Mouse (Mus musculus) adrenal gland, postnatal 25 days (tissue): ENCODE measurements around the gene Lrch3. TPM values are rescaled to one million over a fixed set of nuclear protein-coding genes. Genes with fewer than 3 reads are reported as not detected.
"Not testable (repeated sequence)": the region's sequence is repeated elsewhere in the genome, so short reads cannot be mapped to it uniquely, and the experiment has no call there.

ENCODE experiments used
- DNase-seq: peaks from one replicate; pipeline ENCODE4 v3.0.0; 2021; ENCODE audit warnings: mixed read lengths
- total RNA-seq: library from RNA; stranded (reverse); gene quantifications from 2 replicates; pipeline ENCODE4 v1.2.3, GENCODE M21; 2021

Lrch3 gene
- total RNA-seq, 1 experiment from 2014 or later = 42.7 TPM

GRCm38 (mm10) chr16:32992158-32992557, 78.3 kb downstream of the Lrch3 start:
- no peak for DNase-seq

DNA sequence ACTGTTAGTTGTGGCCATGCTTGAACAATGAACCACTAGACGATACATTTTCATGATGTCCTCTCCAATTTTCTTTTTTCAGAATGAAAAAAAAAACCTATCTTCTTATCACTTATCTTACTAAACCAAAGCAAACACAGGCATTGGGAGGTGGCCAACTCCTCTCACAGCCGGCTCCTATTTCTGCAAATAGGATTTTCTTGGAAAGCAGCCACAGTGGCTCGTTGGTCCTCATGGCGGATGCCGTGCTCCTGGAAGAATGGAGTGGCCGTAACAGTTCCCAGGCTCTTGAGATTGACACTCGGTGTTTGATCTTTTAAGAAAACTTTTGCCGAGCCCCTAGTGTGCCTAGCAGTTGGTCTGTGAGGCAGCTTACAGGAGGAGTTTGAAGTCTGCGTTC, 91.3 kb downstream of the Lrch3 start:
- DNase-seq = no peak

DNA sequence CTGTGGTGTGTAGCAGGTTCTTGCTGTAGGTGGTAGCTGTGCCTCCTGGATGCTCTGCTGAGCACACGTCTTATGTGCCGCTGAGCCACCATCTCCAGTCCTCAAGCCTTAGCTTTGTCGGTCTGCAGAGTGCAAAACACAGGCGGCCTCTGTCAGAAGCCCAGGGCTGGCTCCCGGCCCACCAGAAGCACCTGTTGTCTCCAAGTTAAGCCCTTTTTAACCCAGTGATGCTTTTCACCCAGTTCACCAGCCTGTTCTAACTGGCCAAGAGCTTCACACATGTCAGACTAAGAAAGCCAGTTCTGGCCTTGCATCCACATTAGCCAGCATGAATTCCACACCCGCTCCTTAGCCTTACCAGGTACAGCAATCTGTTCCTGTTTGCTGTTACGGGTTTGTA, 93.0 kb downstream of the Lrch3 start:
- DNase-seq = no peak

- DNase-seq = no peak
Measured at GRCm38 (mm10) chr16:33007436-33007835, 93.5 kb downstream of the Lrch3 start.

GRCm38 (mm10) chr16:33010166-33010565, 96.3 kb downstream of the Lrch3 start:
- no peak for DNase-seq

- DNase-seq = no peak
Measured at GRCm38 (mm10) chr16:33013801-33014200, 99.9 kb downstream of the Lrch3 start.

GRCm38 (mm10) chr16:33014921-33015320, 101.0 kb downstream of the Lrch3 start:
- no peak for DNase-seq

GRCm38 (mm10) chr16:33015396-33015907, 101.6 kb downstream of the Lrch3 start:
- no peak for DNase-seq

DNA sequence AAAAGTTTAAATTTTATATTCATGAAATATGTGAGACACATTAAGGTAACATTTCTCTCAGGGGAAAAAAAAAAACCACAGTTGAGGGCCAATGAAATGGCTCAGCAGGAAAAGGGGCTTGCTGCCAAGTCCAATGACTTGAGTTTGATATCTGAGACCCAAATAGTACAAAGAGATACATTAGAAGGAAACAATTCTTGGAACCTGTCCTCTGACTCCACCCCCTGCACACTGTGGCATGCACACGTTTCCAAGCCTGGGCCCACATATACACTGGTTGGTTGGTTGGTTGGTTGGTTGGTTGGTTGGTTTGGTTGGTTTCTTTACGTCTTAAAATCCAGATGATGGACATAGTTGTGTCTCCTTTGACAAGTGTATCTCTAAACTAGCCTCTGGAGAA, 102.1 kb downstream of the Lrch3 start:
- DNase-seq = no peak

GRCm38 (mm10) chr16:33017677-33018349, 103.9 kb downstream of the Lrch3 start:
- no peak for DNase-seq

DNA sequence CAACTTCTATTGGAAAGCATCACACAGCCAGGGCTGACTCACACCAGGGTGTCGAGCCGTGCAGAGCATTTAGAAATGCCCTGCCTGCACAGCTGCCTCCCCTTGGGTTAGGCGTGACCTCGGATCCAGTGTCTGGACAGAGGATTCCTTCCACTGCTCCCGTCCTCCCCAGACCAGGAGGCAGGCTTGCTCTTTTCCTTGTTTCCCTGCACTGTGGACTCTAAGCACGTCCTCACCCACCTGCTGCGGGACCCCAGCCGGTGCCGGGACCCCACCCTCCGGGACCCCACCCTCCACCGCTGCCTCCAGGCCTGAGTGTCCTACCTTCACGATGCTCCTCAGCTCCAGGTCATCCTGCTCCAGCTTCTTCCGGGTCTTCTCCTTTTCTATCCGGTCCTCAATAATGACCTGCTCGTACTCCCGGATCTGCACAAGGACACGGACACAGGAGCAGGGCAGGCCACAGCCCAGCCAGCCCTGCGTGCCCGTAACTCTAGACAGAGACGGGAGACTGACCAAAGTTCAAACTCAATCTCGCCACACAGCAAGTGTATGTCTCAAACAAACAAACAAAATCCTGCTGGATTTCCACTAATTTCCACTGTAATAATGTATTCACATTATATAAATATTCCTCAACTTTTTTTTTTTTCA, 105.3 kb downstream of the Lrch3 start:
- peak; percentile 61 for DNase-seq

DNA sequence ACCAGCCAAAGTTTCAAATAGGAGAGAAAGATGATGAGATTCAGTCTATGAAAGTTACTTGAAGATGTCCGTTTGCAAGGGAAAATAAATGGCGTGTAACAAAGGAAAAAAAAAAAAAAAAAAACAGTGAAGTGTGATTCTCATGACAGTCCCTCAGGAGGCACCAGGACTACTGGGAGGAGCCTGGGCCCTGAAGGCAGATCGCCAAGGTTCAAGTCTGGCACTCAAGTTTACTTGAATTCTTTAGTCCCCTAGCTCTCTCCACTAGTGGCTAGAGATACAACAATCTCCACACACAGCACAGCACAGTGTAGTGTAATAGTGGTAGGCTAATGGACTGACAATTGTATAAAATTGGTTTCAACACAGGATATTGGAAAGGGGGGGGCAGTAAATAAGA, 107.5 kb downstream of the Lrch3 start:
- DNase-seq = no peak

- DNase-seq = peak; percentile 86
Measured at GRCm38 (mm10) chr16:33023750-33024149, 109.8 kb downstream of the Lrch3 start.

DNA sequence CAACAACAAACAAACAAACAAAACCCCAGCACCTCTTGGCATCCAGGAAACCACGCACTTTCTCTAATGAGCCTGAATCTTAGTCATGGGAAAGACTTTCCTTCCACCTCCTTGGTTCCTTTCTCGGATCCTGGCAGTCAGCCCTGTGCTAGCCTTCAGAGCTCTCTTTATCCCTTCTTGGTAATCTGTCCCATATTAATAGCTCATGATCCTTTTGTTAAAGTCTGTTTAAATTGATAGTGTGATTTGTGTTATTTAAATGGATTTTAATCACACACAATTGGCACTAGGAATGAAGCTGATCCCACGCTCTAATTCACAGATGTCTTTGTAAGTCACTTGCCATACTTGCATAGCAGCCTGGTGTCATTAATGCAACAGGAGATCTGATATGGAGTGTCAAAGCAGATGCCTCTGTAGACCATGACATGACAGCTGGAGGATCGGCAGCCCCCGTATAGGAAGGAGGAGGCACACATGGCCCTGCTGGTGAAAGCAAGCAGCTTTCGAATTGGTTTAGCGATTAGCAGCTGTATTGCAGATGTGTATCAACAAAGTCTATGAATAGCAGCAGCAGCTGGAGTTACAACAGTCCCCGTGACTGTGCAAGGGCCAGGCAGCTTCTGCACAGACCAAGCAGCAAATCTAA, 110.7 kb downstream of the Lrch3 start:
- no peak for DNase-seq

DNA sequence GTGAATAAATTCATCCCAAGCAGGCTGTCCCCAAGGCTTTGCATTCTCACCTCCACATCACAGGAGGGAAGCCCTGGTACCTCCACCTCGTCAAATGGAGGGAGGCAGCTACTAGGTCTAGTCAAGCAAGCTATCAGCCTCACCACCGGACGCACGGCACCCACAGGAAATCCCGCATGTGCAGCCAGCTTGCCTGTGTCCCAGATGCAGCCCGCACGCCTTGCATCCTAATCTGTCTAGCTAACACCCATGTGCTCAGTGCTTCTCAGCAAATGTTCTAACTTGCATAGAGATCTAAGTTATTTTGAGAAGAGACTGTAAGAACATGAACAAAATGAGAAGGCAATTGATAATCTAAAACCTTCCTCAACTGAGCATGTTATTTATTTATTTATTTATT, 112.5 kb downstream of the Lrch3 start:
- DNase-seq = no peak

DNA sequence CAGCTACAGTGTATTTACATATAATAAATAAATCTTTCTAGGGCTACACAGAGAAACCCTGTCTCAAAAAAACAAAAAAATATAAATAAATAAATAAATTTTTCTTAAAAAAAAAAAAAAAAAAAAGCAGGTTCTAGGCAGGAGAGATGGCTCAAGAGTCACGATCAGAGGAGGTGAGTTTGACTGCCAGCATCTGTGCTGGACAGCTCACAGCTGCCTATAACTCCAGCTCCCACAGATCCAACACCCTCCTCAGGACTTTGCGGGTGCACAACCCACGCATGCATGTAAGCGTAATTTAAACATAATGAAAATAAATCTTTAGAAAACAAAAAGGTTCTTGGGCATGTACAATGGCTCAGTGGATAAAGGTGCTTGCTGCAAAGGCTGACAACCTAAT, 122.1 kb downstream of the Lrch3 start:
- DNase-seq = no peak

DNA sequence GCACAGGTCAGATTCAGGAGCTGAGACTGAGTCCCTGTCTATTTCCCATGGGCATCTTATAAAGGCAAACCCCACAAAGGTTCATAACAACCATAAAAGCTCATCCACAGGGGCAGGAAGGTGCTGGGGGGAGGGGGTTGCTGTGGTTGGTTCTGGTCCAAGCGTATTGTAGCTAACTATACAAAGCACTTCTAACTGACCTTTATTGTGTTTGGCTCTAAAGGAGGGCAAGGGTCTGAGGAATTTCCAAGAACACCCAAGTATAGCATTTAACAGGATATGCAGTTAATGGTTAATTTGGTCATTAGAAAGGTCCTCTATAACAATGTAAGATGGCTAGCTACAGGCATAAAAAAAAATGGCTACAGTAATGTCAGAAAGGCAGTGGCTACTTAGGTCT, 128.8 kb downstream of the Lrch3 start:
- no peak for DNase-seq

- no peak for DNase-seq
Measured at GRCm38 (mm10) chr16:33043268-33043667, 129.4 kb downstream of the Lrch3 start.

DNA sequence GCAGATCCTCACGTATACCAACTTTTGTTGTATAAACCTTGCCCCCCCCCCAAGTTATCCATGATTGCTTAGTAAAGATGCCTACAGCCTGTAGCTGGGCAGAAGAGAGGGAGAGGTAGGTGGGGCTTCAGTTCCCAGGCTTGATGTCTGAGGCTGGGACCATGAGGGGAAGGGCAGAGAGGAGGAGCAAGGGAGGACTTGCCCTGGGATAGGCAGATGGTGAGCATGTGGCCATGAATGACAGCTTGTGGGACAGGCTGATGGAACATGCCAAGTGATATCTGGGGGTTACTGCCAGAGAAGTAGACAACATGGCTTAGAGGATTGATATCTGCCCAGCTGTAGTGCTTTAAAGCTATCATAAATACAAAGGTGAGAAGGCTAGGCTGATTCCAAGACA, 134.1 kb downstream of the Lrch3 start:
- DNase-seq = no peak

- DNase-seq = no peak
Measured at GRCm38 (mm10) chr16:33048686-33049085, 134.8 kb downstream of the Lrch3 start.

DNA sequence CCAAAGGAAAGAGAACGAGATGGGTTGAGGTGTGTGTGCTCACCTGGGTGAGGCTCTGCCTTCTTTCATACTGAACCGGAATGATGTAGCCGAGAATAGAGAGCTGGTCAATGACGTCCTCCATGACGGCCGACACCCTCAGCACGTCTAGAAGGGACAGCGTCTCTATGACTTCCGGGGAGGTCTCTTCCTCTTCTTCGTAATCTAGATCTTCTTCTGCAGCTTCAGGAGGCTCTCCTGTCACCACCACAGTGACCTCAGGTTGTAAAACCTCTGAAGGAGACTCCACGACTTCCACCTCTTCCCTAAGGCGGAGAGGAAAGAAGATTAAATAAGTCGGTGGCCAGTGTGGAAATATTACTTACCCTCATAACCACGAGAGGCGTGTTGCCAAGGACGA, 135.9 kb downstream of the Lrch3 start:
- no peak for DNase-seq

GRCm38 (mm10) chr16:33053141-33053540, 139.2 kb downstream of the Lrch3 start:
- no peak for DNase-seq

DNA sequence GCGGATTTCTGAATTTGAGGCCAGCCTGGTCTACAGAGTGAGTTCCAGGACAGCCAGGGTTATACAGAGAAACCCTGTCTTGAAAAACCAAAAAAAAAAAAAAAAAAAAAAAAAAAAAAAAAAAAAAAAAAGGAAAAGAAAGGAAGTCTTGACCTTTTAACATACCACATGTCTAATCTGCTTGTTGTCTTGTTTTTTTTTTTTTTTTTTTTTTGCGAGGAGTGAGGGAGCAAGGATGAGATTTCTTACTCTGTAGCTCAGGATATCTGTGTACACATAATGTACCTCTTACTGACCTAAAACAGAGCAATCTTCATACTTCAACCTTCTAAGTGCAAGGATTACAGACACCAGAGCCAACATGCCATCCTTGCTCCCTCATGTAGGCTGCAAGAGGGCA, 141.0 kb downstream of the Lrch3 start:
- not testable (repeated sequence) for DNase-seq

DNA sequence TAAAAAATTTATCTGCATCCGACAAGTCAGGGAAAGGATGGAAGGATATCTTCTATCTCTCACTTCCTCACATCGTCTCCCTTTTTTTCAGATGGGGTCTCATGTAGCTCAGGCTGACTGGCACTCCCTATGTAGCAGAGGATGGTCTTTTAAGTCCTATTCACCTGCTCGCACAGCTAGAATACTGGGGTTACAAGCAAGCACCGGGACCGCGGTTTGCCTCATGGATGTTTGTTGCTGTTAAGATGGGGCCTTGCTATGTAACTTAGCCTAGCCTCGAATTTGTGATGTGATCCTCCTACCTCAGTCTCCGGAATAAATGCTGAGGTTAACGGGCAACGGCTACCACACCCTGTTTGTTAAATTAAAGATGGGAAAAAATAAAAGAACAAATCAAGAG, 141.8 kb downstream of the Lrch3 start:
- no peak for DNase-seq
